Mouse (Mus musculus) inflammation-experienced regulatory T-cells, adult 16 weeks (primary cell): ENCODE data around the gene Eipr1. TPM values are rescaled to one million over a fixed set of nuclear protein-coding genes. Genes with fewer than 3 reads are reported as not detected.

Experiments
- polyA plus RNA-seq: library from polyadenylated mRNA; unstranded; fragments of 100-300 nt; shearing (Covaris generic); gene quantifications from one replicate; pipeline ENCODE4 v1.2.1, GENCODE M21; 2017

Gene Eipr1
- 56.7 TPM for polyA plus RNA-seq

DNA sequence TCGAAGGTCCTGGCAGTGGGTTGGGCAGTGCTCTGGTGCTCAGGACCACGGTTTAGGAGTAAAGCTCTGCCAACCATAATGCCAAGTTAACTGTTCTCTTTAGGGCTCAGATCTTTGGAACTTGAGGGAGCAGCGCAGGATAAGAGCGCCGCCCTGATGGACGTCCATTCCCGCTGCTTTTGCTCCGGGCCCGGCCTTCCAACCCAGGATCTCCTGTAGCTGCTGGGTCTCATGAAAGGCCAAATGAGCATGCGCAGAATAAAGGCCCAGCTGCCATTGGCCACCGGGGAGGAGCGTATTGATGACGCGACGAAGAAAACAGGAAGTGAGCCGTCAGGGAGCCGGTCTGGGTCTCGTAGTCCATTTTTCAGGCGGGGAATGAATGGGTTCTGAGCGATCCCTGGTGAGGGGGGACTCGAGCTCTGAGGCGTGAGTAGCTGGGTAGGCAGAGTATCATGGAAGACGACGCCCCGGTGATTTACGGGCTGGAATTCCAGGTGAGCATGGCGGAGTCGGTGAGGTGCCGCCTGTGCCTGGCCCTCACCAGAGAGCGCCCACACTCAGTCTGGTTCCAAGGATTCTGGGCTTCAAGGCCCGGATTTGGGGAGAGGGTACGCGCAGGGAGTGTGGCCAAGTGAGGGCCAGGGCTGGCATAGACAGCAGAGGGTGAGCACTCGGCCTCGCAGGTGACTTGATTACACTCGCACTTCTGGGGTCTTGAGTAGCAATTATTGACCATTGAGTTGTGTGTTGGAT lies at the start of gene Eipr1:
TSS of gene Eipr1 (plus strand) at position 296 of the 756 bp plus-strand sequence.

DNA sequence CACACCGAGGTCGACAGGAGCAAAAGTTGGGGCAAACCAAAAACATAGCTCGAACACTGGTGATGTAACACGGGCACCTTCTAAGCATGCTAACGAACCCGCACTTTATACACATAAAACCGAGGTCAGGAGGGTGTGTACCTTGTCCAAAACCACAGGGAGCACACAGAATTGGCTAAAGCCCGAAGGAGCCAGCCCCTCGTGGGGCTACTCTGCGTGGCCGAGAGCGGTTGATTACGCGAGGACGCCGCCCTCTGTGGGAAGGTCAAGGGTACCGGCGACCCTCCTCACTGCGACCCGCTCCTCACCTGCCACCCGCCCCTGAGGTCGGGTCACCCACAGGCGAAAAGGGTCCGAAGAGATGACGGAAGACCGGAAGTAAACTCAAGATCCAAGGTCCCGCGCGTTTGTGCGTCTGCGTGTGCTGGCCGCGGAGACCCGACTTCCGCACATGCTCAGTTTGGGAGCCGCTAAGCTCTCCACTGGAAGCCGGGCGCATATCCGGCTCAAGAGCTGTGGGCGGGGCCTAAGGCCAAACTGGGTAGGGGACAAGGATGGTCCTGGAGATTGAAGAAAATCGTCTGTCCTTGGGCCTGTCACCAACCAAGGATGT lies 1.5 kb upstream of the Eipr1 start, which contains the start of gene Trappc12:
TSS of gene Trappc12 (minus strand) at position 452 of the 613 bp plus-strand sequence.

Other genes starting within 250 kb of the Eipr1 start
- not detected for gene Dcdc2c, start 199.4 kb upstream of the Eipr1 start, polyA plus RNA-seq
- gene Allc, start 169.3 kb upstream of the Eipr1 start, polyA plus RNA-seq: not detected
- not detected for gene Colec11, start 128.4 kb upstream of the Eipr1 start, polyA plus RNA-seq
- 894 TPM for gene Rps7, start 115.8 kb upstream of the Eipr1 start, polyA plus RNA-seq
- 46.2 TPM for gene Rnaseh1, start 102.2 kb upstream of the Eipr1 start, polyA plus RNA-seq
- gene Adi1, start 76.6 kb upstream of the Eipr1 start, polyA plus RNA-seq: 83.4 TPM
- gene Trappc12, start 1.3 kb upstream of the Eipr1 start, polyA plus RNA-seq: 90.7 TPM